Mouse (Mus musculus) left cerebral cortex, postnatal 36 days (tissue): ENCODE data around the gene Adamtsl4. TPM values are rescaled to one million over a fixed set of nuclear protein-coding genes. Genes with fewer than 3 reads are reported as not detected.
"Not testable (repeated sequence)": the region's sequence is repeated elsewhere in the genome, so short reads cannot be mapped to it uniquely, and the experiment has no call there.

ENCODE experiments used
- DNase-seq, 2 experiments: peaks; one replicate each; pipeline ENCODE4 v3.0.0; 2021 to 2022; ENCODE audit warnings: low spot score in 2 of 2, mixed read lengths in 1 of 2
- intact Hi-C: fragments of 180-260 bp; cut with DNase I; formaldehyde crosslinking; loops from one replicate; pipeline ENCODE4 v1.15.1; 2025
- total RNA-seq, 2 experiments: library from RNA; stranded (reverse); gene quantifications; 2 replicates each; pipeline ENCODE4 v1.2.3; 2021

The Adamtsl4 gene
- total RNA-seq, 2 experiments from 2014 or later = 4.2 to 4.9 TPM

GRCm38 (mm10) chr3:95663969-95664608, 23.6 kb downstream of the Adamtsl4 start:
- DNase-seq = no peak
- intact Hi-C loops = no loop called here

GRCm38 (mm10) chr3:95663486-95663885, 24.2 kb downstream of the Adamtsl4 start:
- intact Hi-C loops = no loop called here
- DNase-seq = no peak

DNA sequence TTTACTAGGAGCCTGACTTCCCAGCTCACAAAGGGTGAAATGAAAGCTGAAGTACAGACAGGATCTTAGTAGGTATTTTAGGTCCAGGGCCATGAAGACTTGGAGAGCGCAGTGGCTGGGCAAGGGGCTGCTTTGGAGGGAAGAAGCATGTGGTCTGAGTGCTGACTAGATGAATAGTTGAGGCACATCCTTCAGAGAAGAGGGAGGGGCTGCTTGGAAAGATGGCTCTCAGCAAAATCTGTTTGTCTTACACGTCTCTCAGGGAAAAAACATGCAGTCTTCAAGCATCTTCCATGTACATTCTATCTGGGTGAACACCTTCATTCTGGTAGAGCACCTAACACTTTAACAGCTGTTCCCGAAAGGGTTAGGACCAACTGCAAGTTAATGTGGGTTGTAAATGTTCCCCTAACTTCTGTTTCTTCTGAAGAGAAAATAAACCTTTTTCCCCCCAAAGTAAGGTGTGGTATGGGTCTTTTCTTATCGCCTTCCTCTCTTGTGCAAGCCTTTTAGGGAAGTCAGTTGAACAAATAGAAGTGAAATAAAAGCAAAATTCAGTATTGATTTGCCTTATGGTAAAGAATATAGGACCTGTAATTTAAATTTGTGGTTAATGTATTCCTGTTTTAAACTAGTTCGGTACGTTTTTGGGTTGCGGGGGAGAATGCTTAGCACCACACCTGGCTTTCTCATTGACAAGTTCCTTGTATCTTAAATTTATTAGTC, 24.8 kb downstream of the Adamtsl4 start:
- DNase-seq = no peak
- intact Hi-C loops = no loop called here

DNA sequence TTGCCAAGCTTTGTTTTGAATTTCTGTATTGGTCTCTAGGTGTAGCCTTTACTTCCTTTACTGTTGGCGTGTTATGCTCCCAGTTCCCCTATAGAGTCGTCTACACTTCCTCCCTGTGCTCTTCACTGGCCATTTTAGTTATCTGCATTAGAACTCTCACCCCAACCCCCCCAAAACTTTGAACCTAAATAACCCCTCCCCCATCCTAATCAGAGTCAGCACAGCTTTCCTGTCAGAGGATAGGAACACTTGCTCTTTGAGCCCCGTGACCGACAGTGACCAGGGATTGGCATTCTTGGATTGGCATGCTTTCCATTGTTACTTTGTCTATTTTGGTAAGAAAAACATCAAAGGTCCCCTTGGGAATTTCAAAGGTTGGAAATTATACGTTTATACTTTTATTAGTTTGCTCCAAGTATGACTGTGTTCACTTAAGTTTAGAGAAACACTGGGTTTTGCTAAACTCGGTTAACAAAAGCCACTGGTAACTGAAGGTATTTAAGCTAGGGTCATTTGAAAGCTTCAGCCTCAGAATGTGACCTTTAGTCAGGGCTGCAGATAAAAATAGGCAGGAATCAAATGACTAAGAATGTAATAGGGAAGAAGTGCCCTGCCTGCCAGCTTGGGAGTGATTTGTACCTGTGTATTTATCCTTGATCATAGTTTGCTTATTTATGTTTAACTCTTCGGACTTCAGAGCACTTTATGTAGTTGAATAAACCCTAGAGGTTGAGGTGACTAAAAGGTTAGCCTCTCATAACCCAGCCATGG, 25.6 kb downstream of the Adamtsl4 start:
- intact Hi-C loops = no loop called here
- no peak for DNase-seq

DNA sequence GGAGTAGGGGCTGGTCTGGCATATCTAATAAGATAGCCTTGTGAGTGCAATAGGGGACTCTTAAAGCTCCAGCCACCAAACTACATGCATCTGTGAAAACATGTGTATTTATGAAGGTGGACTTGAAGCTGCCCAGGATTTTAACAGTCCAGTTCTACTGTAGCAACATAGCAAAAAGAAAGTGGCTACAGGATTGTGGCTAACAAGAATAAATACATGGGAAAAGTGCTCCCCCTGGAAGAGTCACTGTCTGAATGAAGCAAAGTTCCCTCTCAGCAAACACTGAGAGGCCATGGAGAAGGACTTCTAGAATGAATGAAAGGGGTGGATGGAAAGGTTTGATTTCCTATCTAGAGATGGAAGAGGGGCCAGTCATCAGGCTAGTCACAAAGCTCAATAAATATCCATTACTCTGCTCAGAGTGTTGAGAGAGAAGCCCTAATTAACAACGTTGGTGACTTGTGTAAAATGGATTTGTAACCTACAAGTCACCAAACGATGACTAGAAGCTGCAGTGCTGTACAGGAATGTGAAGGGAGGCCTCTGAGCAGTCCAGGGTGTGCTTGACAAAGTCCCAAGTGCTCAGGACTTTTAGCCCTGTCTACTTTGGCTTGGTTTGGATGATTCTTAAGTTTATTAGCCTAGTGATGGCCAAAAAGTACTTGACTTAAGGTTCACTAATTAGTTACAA, 26.8 kb downstream of the Adamtsl4 start:
- no peak for DNase-seq
- intact Hi-C loops = no loop called here

DNA sequence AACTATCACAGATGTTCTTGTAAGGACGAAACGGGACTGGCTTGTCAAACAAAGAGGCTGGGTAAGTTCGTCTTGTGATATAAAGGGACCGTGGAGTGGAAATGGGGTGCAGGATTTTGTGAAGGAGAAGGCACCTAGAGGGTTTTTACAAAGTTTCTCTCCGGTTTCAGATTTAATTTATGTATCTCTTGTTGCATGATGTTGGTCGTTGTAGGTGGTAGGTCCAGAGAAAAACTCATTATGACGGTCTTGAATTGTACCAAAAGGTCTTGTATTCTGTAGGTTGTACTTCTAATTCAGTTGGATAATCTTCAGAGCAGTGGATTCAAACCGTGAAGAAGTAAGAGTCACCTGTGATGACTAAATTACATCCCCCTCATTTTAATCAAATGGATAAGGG, 27.8 kb downstream of the Adamtsl4 start:
- no peak for DNase-seq
- intact Hi-C loops = no loop called here

DNA sequence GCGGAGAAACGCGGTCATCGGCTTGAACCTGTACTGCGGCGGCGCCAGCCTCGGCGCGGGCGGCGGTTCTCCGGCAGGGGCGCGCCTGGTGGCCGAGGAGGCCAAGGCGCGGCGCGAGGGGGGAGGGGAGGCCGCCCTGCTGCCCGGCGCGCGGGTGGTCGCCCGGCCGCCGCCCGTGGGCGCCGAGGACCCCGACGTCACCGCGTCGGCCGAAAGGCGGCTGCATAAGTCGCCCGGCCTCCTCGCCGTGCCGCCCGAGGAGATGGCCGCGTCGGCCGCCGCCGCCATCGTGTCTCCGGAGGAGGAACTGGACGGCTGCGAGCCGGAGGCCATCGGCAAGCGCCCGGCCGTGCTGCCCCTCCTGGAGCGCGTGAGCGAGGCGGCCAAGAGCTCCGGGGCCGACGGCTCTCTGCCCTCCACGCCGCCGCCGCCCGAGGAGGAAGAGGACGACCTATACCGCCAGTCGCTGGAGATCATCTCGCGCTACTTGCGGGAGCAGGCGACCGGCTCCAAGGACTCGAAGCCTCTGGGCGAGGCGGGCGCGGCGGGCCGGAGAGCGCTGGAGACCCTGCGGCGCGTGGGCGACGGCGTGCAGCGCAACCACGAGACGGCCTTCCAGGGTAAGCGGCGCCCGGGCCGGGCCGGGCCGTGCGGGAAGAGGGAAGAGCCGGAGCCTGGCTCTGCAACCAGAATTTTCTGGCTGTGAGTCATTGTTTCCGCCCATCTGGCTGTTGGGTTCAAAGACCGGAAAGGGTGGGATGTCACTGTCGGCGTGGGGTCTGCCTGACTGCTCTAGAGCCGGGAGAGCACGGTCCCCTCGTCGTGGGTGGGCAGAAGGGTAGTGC, 28.6 kb downstream of the Adamtsl4 start:
- intact Hi-C loops = no loop called here
- peak; percentile 64 to 65 for DNase-seq

DNA sequence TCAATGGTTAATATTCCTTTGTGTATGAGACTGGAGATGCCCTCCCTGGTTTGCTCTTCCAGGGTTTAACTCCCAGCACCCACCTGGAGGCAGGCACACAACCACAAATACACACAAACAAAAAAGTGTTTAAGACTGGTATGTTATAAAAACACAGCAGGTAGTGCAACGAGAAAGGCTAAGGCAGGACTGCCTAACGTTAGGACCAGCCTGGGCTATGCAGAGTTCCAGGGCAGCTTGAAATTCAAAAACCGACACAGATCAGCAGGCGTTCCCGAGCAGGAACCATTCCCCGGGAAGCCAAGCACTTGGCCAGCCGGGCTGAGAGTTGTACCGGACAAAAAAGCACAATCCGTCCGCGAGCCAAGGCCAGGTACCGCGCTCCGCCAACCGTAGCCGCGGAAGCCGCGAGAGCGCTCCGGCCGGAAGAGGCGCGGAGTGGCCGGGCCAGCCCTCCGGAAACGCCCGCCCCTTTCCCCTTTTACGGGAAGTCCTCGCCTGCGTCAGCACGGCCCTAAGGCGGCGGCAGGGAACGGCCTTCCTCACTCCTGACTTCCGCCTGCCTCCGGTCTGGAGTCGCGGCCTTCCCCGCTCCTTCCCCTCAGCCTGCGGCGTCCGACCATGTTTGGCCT, 29.4 kb downstream of the Adamtsl4 start, which contains the start of gene Mcl1:
Gene Mcl1 (plus strand): TSS at position 553 of the 632 bp plus-strand sequence.
- intact Hi-C loops = no loop called here
- DNase-seq = peak; percentile 94 to 95

GRCm38 (mm10) chr3:95657711-95658110, 30.0 kb downstream of the Adamtsl4 start:
- intact Hi-C loops = no loop called here
- DNase-seq = no peak

DNA sequence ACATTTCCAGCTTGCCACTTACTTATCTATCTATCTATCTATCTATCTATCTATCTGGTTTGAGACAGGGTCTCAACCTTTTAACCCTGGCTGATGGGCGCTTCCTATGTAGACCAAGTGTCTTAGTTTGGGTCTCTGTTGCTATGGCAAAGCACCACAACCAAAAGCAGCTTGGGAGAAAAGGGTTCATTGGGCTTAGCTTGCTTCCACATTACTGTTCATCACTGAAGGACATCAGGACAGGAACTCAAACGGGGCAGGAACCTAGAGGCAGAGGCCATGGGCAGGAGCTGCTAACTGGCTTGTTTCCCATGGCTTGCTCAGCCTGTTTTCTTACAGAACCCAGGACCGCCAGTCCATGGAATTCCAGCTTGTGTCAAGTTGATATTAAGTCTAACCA, 30.6 kb downstream of the Adamtsl4 start:
- no peak for DNase-seq
- intact Hi-C loops = no loop called here

- intact Hi-C loops = no loop called here
- no peak for DNase-seq
Measured at GRCm38 (mm10) chr3:95655437-95655836, 32.3 kb downstream of the Adamtsl4 start.

- DNase-seq, intact Hi-C loops: not testable (repeated sequence)
Measured at GRCm38 (mm10) chr3:95654371-95654770, 33.3 kb downstream of the Adamtsl4 start.

- no peak for DNase-seq
Measured at GRCm38 (mm10) chr3:95653473-95654034, 34.2 kb downstream of the Adamtsl4 start.

GRCm38 (mm10) chr3:95652871-95653270, 34.8 kb downstream of the Adamtsl4 start:
- no peak for DNase-seq
- intact Hi-C loops = no loop called here

More at GRCm38 (mm10) chr3:95653473-95654034, 34.2 kb downstream of the Adamtsl4 start:
- intact Hi-C loops = no loop called here

DNA sequence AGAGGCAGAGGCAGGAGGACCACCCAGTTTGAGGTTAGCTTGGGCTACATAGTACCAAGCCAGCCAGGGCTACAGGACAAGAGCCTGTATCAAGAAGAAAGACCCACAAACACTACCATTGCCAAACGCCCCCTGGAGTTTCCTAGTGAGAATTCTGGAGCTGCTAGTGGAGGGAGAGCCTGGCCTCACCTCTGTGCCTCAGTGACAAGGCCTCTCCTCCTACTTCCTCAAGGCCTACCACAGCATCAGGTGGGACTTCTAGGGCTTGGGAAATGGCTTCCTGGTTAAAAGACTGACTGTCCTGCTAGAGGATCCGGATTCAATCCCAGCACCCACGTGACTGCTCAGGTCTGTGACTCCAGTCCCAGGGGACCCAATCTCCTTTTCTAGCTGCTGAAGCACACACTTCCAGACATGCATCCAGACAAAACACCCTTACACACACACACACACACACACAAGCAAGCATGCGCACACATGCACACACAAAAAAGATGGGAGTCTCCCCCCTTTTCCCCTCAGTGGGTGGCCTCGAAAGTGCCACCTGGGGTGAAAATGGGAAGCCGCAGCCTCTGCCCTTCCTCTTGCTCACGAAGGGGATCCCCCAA, 35.4 kb downstream of the Adamtsl4 start:
- DNase-seq = no peak
- intact Hi-C loops = no loop called here

GRCm38 (mm10) chr3:95651391-95652203, 36.1 kb downstream of the Adamtsl4 start:
- intact Hi-C loops = no loop called here
- no peak for DNase-seq

DNA sequence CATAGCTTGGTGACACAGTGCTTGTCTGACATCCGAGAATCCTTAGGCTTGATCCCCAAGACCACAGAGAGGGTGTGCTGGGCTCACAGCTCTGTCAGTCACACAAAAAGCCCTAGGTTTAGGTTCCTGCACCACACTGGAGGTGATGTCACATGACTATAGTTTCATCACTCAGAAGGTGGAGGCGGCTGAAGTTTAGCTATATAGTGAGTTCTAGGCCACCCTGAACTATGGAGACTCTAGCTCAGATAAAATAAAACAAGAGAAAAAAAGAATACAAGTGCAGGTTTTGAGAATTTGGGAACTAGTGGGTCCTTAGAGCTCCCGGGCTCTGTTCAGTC, 36.7 kb downstream of the Adamtsl4 start:
- no peak for DNase-seq
- intact Hi-C loops = no loop called here
